Mouse (Mus musculus) T-helper 2 cell (primary cell): ENCODE results near the gene Ilf3.

Source experiments
- in situ Hi-C: fragments of 300-600 bp; cut with MboI, MseI; formaldehyde crosslinking; loops from one replicate; pipeline ENCODE4 v1.15.1; 2025; ENCODE audit warnings: high pct_unique_total_duplicates

Gene Ilf3

DNA sequence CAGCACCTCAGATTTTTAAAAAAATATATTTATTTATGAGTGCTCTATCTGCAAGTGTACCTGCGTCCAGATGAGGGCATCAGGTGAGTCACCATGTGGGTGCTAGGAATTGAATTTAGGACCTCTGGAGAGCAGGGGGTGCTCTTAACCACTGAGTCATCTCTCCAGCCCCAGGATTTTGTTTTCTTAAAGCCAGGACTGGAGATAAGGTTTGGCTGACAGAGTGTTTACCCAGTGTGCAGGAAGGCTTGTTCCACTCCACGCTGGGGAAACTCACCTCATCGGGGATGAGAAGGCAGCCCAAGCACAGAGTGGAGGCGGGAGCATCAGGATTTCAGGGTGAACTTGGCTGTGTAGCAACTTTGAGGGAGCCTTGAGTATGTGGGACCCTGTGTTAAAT is 27.3 kb upstream of the Ilf3 start:
- in situ Hi-C loops = no loop called here

- in situ Hi-C loops = no loop called here
Measured at GRCm38 (mm10) chr9:21346627-21347365, 20.9 kb upstream of the Ilf3 start.

GRCm38 (mm10) chr9:21348152-21348551 is 19.5 kb upstream of the Ilf3 start:
- in situ Hi-C loops = no loop called here

DNA sequence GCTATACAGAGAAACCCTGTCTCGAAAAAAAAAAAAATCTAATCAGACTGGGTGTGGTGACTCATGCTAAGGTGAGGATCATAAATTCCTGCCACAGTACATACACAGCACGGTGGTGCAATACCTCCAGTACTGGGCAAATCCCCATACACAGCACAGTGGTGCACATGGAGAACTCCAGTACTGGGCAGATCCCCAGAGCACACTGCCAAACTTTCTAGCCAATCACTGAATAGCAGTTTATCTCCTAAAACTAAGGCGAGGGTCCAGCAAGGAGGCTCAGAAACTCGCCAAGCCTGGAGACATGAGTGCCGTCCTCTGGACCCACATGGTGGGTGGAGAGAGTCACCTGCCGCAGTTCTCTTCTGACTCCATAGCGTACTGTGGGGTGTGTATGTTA is 16.5 kb upstream of the Ilf3 start:
- in situ Hi-C loops = loop anchor here (5.0 kb wide), 1 partner anchor 34 kb away; no protein-coding TSS in a partner anchor

GRCm38 (mm10) chr9:21351702-21352377 is 15.8 kb upstream of the Ilf3 start:
- in situ Hi-C loops = loop anchor here (5.0 kb wide), 1 partner anchor 35 kb away; no protein-coding TSS in a partner anchor

DNA sequence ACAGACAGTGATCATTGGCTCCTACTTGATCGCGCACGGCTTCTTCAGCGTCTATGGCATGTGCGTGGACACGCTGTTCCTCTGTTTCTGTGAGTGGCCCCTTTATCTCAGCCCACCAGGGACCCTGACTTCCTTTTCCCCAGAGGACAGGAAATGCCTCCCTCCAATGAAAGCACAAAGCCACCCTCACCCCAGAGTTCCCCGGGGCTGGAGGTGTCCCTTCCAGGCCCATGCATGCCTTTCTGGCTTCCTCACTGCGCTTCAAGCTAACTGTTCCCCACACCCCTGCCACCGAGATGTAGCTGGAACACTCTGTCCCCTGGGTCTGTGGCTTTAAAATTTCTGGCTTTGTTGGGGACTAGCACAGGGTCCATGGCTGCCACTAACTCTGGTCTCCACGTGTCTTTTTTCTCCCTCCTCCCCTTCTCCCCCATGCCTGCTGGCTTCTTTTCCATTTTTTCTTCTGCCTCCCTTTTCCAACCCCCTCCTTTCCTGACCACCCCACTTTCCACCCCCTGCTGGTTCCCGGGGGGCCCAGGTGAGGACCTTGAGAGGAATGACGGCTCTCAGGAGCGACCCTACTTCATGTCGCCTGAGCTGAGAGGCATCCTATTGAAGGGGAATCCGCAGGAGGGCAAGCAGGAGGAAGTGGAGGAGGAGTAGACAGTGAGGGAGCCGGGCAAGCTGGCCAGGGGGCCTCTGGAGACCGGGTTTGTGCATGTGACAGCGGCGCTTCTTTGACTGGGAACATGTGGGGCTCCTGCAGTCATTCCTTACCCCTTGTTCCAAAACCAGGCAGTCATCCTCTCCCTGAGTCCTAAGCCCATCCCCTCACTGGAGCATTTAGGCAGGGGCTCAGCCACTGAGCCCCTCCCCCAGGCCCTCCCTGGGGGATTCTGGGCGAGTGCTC is 15.0 kb upstream of the Ilf3 start:
- in situ Hi-C loops = loop anchor here (5.0 kb wide), 1 partner anchor 35 kb away; no protein-coding TSS in a partner anchor

GRCm38 (mm10) chr9:21353373-21353686 is 14.3 kb upstream of the Ilf3 start:
- in situ Hi-C loops = loop anchor here (5.0 kb wide), 1 partner anchor 36 kb away; no protein-coding TSS in a partner anchor

DNA sequence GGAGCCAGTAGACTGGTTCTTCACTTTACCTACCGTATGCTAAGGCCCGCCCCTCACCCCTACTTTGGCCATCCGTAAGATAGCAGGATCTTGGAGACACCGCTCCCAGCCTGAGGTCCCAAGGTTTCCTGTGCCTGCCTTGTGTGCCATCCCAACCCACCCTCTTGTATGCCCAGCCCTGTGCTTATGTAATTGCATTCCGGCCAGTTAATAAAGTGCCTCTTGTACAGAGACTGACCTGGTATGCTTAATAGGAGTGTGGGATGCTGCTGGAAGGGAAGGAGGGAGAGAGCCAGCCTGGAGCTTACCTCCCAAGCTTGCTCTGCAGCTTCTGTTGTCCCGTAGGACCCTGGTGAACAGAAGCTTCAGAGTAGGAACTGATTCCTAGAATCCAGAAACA is 12.9 kb upstream of the Ilf3 start:
- in situ Hi-C loops = loop anchor here (5.0 kb wide), 1 partner anchor 37 kb away; no protein-coding TSS in a partner anchor

- in situ Hi-C loops = no loop called here
Measured at GRCm38 (mm10) chr9:21356981-21357718, 10.5 kb upstream of the Ilf3 start.

GRCm38 (mm10) chr9:21366541-21367220 is 990 bp upstream of the Ilf3 start:
- in situ Hi-C loops = loop anchor here (5.0 kb wide), 1 partner anchor 46 kb away; the partner anchor contains the start of gene Qtrt1

- in situ Hi-C loops = loop anchor here (5.0 kb wide), 1 partner anchor 44 kb away; the partner anchor contains the start of gene Qtrt1
Measured at GRCm38 (mm10) chr9:21368131-21368584, 487 bp downstream of the Ilf3 start.

- in situ Hi-C loops = loop anchor here (5.0 kb wide), 1 partner anchor 43 kb away; the partner anchor contains the start of gene Qtrt1
Measured at GRCm38 (mm10) chr9:21369080-21369479, 1.4 kb downstream of the Ilf3 start.

DNA sequence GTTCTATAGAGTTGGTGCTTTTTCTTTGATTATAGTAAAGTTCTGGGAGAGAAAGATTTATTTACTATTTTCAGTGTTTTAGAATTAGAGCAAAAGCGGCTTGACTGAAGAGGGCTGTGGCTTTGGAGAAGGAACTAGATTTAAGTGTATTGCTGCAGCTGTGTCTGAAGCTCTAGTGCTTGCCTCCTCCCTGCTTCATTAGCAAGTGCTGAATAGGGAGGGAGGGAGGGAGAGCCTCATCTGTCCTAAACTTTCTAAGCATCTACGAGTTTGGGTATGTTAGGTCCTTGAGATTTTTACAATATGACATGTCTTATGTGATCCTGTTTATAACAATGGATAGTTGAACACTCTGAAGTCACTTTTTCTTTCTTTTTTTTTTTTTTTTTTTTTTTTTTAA is 3.2 kb downstream of the Ilf3 start:
- in situ Hi-C loops = no loop called here

DNA sequence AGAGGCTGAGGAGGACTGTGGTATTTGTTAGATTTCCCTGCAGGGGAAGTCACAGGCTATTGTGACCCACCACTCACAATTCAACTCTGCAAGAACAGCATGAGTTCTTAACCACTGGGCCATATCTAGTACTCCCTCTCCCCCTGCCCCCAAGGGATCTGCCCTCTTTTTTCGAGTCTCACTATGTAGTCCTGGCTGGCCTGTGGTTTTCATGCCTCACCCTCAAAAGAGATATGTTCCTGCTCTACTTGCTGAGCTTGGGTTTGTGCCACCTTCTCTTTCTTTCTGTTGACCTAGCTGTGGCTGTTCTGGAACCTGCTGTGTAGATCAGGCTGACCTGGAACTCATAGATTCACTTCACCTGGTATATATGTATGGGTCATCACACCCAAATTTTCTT is 4.8 kb downstream of the Ilf3 start:
- in situ Hi-C loops = no loop called here

DNA sequence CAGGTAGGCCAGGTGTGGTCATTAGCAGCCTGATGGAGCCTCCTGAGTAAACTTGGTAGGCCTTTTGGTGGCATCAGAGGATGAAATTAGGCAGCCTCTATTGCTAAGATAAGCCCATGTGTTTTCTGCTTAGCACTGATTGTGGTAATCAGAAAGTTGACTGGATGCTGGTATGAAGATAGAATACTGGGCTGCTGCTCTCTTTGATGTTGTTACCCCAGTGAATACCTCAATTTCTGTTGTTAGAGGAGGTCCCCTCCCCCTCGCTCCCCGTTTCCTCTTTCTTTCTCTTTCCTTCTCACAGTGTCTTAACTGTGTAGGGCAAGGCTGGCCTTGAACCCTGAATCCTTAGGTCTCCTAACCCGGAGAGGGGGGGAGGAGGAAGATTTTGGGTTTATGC is 11.5 kb downstream of the Ilf3 start:
- in situ Hi-C loops = no loop called here

DNA sequence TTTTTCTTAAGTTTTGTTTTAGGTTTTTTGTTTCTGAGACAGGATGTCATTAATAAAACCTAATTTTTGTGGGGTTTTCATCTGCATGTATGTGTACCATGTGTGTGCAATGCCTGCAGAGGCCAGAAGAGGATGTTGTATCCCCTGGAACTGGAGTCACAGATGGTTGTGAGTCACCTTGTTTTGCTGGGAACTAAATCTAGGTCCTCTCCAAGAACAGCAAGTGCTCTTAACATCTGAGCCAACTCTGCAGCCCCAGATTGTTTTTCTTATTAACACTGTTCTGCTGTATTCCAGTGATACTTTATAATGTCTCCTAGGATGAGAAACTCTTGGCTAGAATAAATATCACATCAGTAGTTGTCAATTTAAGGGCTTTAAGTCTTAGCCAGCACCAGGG is 13.2 kb downstream of the Ilf3 start:
- in situ Hi-C loops = loop anchor here (10.0 kb wide), 1 partner anchor 984 kb away; no protein-coding TSS in a partner anchor

DNA sequence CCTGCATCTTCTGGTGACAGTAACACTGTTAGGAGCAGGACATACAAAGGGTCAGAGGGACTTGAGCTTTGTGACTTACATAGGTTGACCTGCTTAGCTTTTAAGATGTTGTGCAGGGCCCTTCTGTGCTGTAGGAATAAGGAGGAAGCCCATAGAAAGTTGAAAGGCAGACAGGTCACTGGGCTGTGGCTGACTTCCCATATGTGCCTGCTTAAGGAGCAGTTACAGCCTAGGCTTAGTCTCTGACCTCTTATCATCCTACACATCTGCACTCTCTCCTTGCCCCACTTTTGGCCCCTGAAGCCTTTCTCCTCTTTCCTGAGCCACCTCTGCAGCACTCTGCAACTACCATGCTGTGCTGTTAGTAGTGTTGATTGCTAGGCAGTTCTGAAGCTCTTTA is 16.3 kb downstream of the Ilf3 start:
- in situ Hi-C loops = loop anchor here (10.0 kb wide), 1 partner anchor 981 kb away; no protein-coding TSS in a partner anchor

- in situ Hi-C loops = no loop called here
Measured at GRCm38 (mm10) chr9:21392646-21393175, 25.0 kb downstream of the Ilf3 start.

DNA sequence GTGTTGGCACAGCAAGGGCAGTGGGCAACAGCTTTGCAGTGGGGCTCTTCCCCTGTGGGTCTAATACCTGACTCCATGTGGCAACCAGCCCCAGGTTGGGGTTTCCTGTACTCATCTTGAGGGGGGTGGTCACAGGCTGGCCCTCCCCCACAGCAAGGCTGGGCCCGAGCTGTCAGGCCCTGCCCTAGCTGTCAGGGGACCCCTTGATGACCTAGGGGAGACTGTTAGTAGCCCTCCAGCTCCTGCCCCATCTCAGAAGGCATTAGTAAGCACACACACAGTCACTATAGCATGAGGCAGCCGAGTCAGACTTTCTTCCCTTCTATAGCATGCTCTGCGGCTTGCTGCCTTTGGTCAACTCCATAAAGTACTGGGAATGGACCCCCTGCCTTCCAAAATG is 28.0 kb downstream of the Ilf3 start:
- in situ Hi-C loops = no loop called here

GRCm38 (mm10) chr9:21397170-21397569 is 29.5 kb downstream of the Ilf3 start:
- in situ Hi-C loops = no loop called here
